Mouse (Mus musculus) thymus, postnatal 14 days (tissue): Measurements from ENCODE around the gene Dop1b.
"Not testable (repeated sequence)": the region's sequence is repeated elsewhere in the genome, so short reads cannot be mapped to it uniquely, and the experiment has no call there.

Experiments
- DNase-seq: peaks from one replicate; pipeline ENCODE4 v3.0.0; 2021

Gene Dop1b

GRCm38 (mm10) chr16:93711411-93712188 is at the start of gene Dop1b:
Gene Dop1b (plus strand): TSS chr16:93711904.
- DNase-seq, result peak; percentile 99

DNA sequence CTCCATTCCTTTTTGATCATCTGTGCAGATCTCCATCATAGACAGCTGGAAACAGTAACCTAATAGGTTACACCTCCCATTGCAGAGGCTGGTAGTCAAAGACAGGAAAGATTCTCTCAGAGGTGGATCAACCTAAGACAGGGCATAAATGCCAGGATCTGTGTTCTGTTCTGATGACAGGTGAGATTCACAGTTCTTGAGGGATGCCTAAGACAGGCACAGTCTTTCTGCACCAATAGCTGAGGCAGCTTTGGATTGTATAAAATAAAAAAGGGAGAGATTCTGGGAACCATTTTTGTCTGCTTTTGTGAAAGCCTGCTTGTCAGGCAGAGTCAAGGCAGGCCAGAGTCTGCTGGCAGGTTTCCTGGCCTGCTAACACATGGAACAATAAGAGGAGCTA is 43.7 kb upstream of the Dop1b start:
- no peak for DNase-seq

- DNase-seq, result no peak
Observed at GRCm38 (mm10) chr16:93669521-93669920, 42.2 kb upstream of the Dop1b start.

GRCm38 (mm10) chr16:93670466-93670865 is 41.2 kb upstream of the Dop1b start:
- not testable (repeated sequence) for DNase-seq

GRCm38 (mm10) chr16:93671064-93671463 is 40.6 kb upstream of the Dop1b start:
- DNase-seq, result no peak

DNA sequence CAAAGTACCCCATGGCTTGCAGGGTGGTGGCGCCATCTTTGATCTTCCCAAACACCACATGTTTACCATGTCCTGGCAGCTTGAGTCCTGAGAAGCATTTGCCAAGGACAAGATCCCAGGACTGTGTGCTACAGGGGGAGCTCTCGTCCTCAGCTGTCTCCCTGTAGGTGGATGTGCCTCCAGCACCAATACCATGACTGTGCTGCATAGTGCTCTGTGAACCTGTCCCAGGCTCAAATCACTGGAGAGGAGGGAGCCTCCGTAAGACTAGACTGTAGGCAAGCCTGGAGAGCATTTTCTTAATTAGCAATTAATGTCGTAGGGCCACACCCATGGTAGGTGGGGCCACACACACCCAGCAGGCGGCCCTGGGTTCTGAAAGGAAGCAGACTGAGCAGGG is 35.3 kb upstream of the Dop1b start:
- no peak for DNase-seq

DNA sequence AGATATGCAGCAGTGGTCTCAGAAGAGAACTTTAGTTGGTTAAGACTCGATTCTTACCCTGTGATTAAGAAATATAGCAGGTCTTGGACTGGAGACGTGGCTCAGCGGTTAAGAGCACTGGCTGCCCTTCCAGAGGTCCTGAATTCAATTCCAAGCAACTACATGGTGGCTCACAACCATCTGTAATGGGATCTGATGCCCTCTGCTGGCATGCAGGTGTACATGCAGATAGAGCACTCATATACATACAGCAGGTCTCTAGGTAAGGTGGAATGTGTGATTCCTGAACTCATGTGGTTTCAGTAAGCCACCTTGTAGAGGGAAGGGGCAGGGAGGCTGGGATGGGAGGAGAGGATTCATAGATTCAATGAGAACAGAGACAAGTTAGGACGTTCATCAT is 33.5 kb upstream of the Dop1b start:
- no peak for DNase-seq

- DNase-seq, result no peak
Observed at GRCm38 (mm10) chr16:93679165-93679564, 32.5 kb upstream of the Dop1b start.

GRCm38 (mm10) chr16:93682156-93682688 is 29.5 kb upstream of the Dop1b start:
- no peak for DNase-seq

GRCm38 (mm10) chr16:93682689-93683507 is 28.8 kb upstream of the Dop1b start, which contains the start of gene Cbr3:
Gene Cbr3 (plus strand): TSS chr16:93683215.
- DNase-seq, result peak; percentile 90

DNA sequence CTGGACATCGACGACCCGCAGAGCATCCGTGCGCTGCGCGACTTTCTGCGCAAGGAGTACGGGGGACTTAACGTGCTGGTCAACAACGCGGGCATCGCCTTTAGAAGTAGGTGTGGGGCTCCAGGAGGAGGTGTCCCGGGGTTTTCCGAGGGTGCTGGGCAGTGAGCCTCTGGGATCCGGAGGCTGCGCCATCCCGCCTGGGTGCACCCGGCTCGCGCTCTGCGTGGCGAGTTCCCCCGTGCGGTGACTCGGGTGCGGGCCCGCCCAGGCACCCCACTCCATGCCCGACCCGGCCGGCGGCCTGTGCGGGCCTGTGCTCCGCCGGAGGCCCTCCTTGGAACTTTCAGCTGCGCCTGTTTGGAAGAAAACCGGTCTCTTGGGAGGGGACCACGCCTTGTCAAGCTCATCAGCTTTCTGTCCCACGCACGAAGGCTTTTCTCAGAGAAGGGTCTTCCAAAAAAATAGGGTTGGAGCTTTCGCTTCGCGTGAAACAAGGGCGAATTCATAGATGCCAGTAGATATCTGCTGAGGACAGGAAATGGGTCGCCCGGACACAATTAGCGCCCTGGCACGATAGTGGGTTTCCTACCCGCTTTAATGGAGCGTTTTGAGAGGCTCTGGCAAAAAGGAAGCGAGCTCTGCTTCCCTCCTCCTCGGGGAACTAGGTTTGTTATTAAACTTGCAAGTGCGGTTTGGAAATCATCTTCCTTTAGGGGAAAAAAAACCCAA is 28.0 kb upstream of the Dop1b start:
- no peak for DNase-seq

DNA sequence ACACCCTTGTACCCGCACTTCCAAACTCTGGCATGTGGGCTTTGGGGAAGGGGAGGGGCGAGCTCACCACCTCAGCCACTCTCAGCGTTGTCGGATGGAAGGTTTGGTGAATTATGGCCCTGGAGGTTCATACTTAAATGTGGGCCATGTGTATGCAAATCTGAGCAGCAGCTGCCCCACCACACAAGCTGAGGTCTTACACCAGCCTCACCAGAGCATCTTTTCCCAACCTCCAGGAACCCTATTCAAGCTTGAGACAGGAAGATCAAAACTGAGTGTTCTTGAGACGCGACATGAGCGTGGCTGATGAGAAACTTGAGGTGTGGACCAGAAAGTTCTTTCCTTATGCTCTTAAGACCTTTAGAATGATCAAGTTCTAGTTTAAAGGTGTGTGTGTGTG is 27.3 kb upstream of the Dop1b start:
- no peak for DNase-seq

GRCm38 (mm10) chr16:93685783-93686182 is 25.9 kb upstream of the Dop1b start:
- not testable (repeated sequence) for DNase-seq

- no peak for DNase-seq
Observed at GRCm38 (mm10) chr16:93686421-93686820, 25.3 kb upstream of the Dop1b start.

DNA sequence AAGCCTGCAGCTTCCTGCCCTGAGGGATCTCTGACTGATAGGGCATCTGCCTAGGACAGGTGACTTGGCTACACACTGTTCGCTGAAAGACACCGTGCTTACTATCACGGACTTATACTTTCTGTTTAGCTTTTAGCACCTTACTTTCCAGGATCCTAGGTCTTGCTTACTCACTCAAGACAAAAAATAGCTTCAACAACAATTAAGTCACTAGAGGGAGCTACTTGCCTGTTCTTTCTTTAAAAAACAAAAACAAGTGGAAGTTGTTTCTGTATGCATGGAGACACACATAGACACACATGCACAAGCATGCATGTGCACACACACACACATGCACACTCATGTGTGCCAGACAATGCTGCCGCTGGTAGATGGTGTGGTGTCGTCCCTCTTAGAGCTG is 24.8 kb upstream of the Dop1b start:
- no peak for DNase-seq

DNA sequence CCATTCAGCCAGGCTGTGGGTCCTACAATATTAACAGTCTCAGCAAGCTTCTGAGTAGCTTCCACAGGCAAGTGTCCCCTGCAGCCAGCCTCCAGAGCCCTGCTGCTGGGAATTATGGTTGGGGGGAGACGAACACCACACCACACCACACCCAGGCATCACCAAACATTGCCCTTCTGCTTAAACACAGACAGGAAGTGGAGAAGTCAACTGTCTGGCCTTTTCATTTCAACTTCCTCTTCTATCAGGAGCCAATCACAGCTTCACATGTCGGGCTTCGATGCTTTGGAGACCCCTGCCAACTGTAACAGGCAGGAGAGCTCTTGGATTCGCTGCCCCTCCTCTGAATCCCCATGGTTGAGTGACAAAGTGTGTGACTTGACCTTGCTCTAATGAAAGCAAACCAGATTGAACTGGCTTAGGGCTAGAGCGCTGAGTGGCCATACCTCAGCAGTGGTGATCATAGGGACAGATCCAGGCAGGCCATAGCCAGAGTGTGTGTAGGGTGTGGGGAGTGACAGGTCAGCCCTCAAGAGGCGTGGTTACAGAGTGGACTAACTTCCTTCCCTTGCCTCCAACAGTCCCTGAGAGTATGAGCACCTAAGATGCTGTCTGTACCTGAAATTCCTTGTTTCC is 20.4 kb upstream of the Dop1b start:
- DNase-seq, result no peak

GRCm38 (mm10) chr16:93692744-93693143 is 19.0 kb upstream of the Dop1b start:
- no peak for DNase-seq

DNA sequence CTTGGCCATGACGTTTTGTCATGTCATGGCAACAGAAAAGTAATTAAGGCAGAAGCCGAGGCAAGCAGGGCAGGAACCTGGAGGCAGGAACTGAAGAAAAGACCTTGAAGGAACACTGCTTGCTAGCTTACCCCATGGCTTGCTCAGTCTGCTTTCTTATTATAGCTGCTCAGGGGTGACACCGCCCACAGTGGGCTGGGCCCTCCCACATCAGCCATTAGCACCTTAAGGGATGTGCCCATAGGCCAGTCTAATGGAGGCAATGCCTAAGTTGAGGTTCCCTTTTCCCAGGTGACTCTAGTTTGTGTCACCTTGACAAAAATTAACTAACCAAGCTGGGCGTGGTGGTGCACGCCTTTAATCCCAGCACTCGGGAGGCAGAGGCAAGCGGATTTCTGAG is 4.6 kb upstream of the Dop1b start:
- DNase-seq, result no peak

- no peak for DNase-seq
Observed at GRCm38 (mm10) chr16:93709217-93709616, 2.5 kb upstream of the Dop1b start.

- peak; percentile 77 for DNase-seq
Observed at GRCm38 (mm10) chr16:93710924-93711323, 780 bp upstream of the Dop1b start.

DNA sequence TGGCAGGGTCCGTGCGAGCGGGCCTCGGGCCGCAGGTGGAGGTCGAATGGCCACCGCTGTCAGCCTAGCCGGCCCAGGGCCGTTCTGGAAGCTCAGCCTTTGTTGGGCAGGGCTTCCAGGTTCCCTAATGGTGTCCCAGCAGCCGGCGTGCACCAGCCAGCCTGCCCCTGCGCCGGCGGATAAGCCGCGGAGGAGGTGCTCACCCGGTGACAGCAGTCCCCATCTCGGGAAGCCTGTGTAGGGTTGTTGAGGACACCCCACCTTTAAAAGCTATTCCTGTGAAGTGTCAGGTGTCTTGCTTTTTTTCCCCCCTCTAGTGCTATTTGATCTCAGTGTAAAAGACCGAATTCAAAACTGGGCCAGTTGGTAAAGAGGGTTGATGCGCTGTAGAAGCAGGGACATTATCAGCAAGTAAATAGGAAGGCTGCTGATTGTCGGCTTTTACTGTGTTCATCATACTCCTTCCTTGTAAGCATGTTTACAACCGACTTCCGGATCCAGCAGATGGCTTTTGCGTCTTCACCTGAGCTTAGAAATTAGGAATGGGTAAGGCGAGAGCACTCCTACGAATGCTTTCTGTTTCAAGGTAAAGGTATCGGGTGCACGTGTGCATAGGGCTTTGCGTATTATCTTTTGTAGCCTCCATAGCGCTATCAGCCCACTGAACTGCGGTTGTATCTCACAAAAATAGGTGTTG is 633 bp downstream of the Dop1b start:
- DNase-seq, result peak; percentile 11

DNA sequence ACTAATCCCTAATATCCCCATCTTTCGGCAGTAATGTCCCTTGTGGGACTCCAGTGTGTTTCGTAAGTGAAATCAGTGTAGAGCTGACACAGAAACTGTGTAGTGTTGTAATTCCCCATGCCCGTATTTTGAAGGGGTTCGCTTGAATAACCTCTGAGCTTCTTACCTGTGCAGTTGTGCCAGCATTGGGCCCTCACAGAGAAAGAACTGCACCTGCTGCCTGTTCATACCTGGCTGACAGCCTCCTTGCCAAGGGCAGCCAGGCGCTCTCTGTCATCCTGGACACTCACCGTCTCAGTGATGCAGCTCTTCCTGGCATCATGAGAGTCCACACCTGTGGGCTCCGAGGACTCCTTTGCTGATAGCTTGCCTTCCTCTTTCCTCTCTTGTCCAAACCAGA is 1.3 kb downstream of the Dop1b start:
- DNase-seq, result no peak
